Mouse (Mus musculus): Measurements from ENCODE around the gene Tctex1d1. TPM values are rescaled to one million over a fixed set of nuclear protein-coding genes. Genes with fewer than 3 reads are reported as not detected.

Gene Tctex1d1
- polyA plus RNA-seq, 1 experiment from 2014 or later: 1.2 TPM

- WGBS: 59% methylated on average over 3 of the region's 3 CpGs
- DNase-seq (ENCODE audit: low spot score) (no peak), ATAC-seq (ENCODE audit: low read depth) (no peak)
- H3K4me2 ChIP-seq (ENCODE audit: low read depth, low read length): no peak overlapping the region
- H3K27ac ChIP-seq (replicated peaks; ENCODE audit: low read depth, low read length): no peak overlapping the region
- no peak overlapping the region for H3K9ac ChIP-seq (ENCODE audit: low read depth, low read length)
- H3K9me3 ChIP-seq (ENCODE audit: control insufficient read depth, low read length): no peaks in the 10 kb centered on the region
- no peaks in the 10 kb centered on the region for H3K4me1 ChIP-seq (ENCODE audit: control insufficient read depth, insufficient read depth, low read length)
- no peaks in the 10 kb centered on the region for H3K36me3 ChIP-seq (ENCODE audit: control insufficient read depth, insufficient read depth, low read length)
- H3K4me3 ChIP-seq (ENCODE audit: low read depth, low read length): no peak overlapping the region
- H3K27me3 ChIP-seq (replicated peaks; ENCODE audit: control insufficient read depth, insufficient read depth, low read length): no peaks in the 10 kb centered on the region
Observed at GRCm38 (mm10) chr4:102964174-102964573, 14.2 kb upstream of the Tctex1d1 start.

GRCm38 (mm10) chr4:102967811-102968210 lies 10.6 kb upstream of the Tctex1d1 start:
- no peaks in the 10 kb centered on the region for H3K36me3 ChIP-seq (ENCODE audit: control insufficient read depth, insufficient read depth, low read length)
- H3K4me3 ChIP-seq (ENCODE audit: low read depth, low read length): no peak overlapping the region
- no peaks in the 10 kb centered on the region for H3K27me3 ChIP-seq (replicated peaks; ENCODE audit: control insufficient read depth, insufficient read depth, low read length)
- no peak overlapping the region for H3K4me2 ChIP-seq (ENCODE audit: low read depth, low read length)
- no peaks in the 10 kb centered on the region for H3K9me3 ChIP-seq (ENCODE audit: control insufficient read depth, low read length)
- H3K4me1 ChIP-seq (ENCODE audit: control insufficient read depth, insufficient read depth, low read length): no peaks in the 10 kb centered on the region
- no peak overlapping the region for H3K9ac ChIP-seq (ENCODE audit: low read depth, low read length)
- ATAC-seq (ENCODE audit: low read depth): no peak
- H3K27ac ChIP-seq (replicated peaks; ENCODE audit: low read depth, low read length): no peak overlapping the region
- DNase-seq (ENCODE audit: low spot score): no peak
- 81% methylated on average over 15 of the region's 15 CpGs for WGBS

- DNase-seq (ENCODE audit: low spot score): no peak
- H3K27ac ChIP-seq (replicated peaks; ENCODE audit: low read depth, low read length): no peak overlapping the region
- no peak overlapping the region for H3K4me3 ChIP-seq (ENCODE audit: low read depth, low read length)
- no peaks in the 10 kb centered on the region for H3K27me3 ChIP-seq (replicated peaks; ENCODE audit: control insufficient read depth, insufficient read depth, low read length)
- H3K36me3 ChIP-seq (ENCODE audit: control insufficient read depth, insufficient read depth, low read length): no peaks in the 10 kb centered on the region
- no peak overlapping the region for H3K9ac ChIP-seq (ENCODE audit: low read depth, low read length)
- H3K9me3 ChIP-seq (ENCODE audit: control insufficient read depth, low read length): no peaks in the 10 kb centered on the region
- no peaks in the 10 kb centered on the region for H3K4me1 ChIP-seq (ENCODE audit: control insufficient read depth, insufficient read depth, low read length)
- 84% methylated on average over 5 of the region's 5 CpGs for WGBS
- H3K4me2 ChIP-seq (ENCODE audit: low read depth, low read length): no peak overlapping the region
- no peak for ATAC-seq (ENCODE audit: low read depth)
Observed at GRCm38 (mm10) chr4:102969599-102969998, 8.8 kb upstream of the Tctex1d1 start.

- WGBS: 57% methylated on average over 5 of the region's 5 CpGs
- DNase-seq (ENCODE audit: low spot score): no peak
Observed at GRCm38 (mm10) chr4:102971159-102971558, 7.2 kb upstream of the Tctex1d1 start.

GRCm38 (mm10) chr4:102972071-102972470 lies 6.3 kb upstream of the Tctex1d1 start:
- WGBS: 65% methylated on average over 3 of the region's 3 CpGs
- Histone ChIP-seq H3K27ac (replicated peaks; ENCODE audit: low read depth, low read length) (no peak overlapping the region), H3K4me1 (ENCODE audit: control insufficient read depth, insufficient read depth, low read length) (no peaks in the 10 kb centered on the region), H3K4me3 (ENCODE audit: low read depth, low read length) (no peak overlapping the region), H3K9me3 (ENCODE audit: control insufficient read depth, low read length) (no peaks in the 10 kb centered on the region), H3K4me2 (ENCODE audit: low read depth, low read length) (no peak overlapping the region), H3K36me3 (ENCODE audit: control insufficient read depth, insufficient read depth, low read length) (no peaks in the 10 kb centered on the region), H3K9ac (ENCODE audit: low read depth, low read length) (no peak overlapping the region), H3K27me3 (replicated peaks; ENCODE audit: control insufficient read depth, insufficient read depth, low read length) (no peaks in the 10 kb centered on the region; the same call in 1 of the 2 replicates)
- no peak for ATAC-seq (ENCODE audit: low read depth)
- no peak for DNase-seq (ENCODE audit: low spot score)

More at GRCm38 (mm10) chr4:102971159-102971558, 7.2 kb upstream of the Tctex1d1 start:
- Histone ChIP-seq H3K4me1 (ENCODE audit: control insufficient read depth, insufficient read depth, low read length) (no peaks in the 10 kb centered on the region), H3K9ac (ENCODE audit: low read depth, low read length) (no peak overlapping the region), H3K9me3 (ENCODE audit: control insufficient read depth, low read length) (no peaks in the 10 kb centered on the region), H3K36me3 (ENCODE audit: control insufficient read depth, insufficient read depth, low read length) (no peaks in the 10 kb centered on the region), H3K4me2 (ENCODE audit: low read depth, low read length) (no peak overlapping the region), H3K27me3 (replicated peaks; ENCODE audit: control insufficient read depth, insufficient read depth, low read length) (no peaks in the 10 kb centered on the region), H3K4me3 (ENCODE audit: low read depth, low read length) (no peak overlapping the region), H3K27ac (replicated peaks; ENCODE audit: low read depth, low read length) (no peak overlapping the region)
- ATAC-seq (ENCODE audit: low read depth): no peak

- Histone ChIP-seq H3K36me3 (ENCODE audit: control insufficient read depth, insufficient read depth, low read length) (no peaks in the 10 kb centered on the region), H3K4me1 (ENCODE audit: control insufficient read depth, insufficient read depth, low read length) (peaks cover 10% of the 10 kb centered on the region), H3K27me3 (replicated peaks; ENCODE audit: control insufficient read depth, insufficient read depth, low read length) (no peaks in the 10 kb centered on the region; the same call in 1 of the 2 replicates), H3K4me2 (ENCODE audit: low read depth, low read length) (no peak overlapping the region), H3K9me3 (ENCODE audit: control insufficient read depth, low read length) (no peaks in the 10 kb centered on the region), H3K9ac (ENCODE audit: low read depth, low read length) (no peak overlapping the region), H3K27ac (replicated peaks; ENCODE audit: low read depth, low read length) (no peak overlapping the region), H3K4me3 (ENCODE audit: low read depth, low read length) (no peak overlapping the region)
- WGBS: 49% methylated on average over 5 of the region's 5 CpGs
- DNase-seq (ENCODE audit: low spot score): no peak
- ATAC-seq (ENCODE audit: low read depth): no peak
Observed at GRCm38 (mm10) chr4:102974172-102974571, 4.2 kb upstream of the Tctex1d1 start.

GRCm38 (mm10) chr4:102976290-102977275 lies 1.8 kb upstream of the Tctex1d1 start:
- Histone ChIP-seq H3K9ac (ENCODE audit: low read depth, low read length) (no peak overlapping the region), H3K9me3 (ENCODE audit: control insufficient read depth, low read length) (no peaks in the 10 kb centered on the region), H3K4me3 (ENCODE audit: low read depth, low read length) (no peak overlapping the region), H3K4me2 (ENCODE audit: low read depth, low read length) (no peak overlapping the region), H3K27me3 (replicated peaks; ENCODE audit: control insufficient read depth, insufficient read depth, low read length) (no peaks in the 10 kb centered on the region; the same call in 1 of the 2 replicates), H3K27ac (replicated peaks; ENCODE audit: low read depth, low read length) (no peak overlapping the region), H3K36me3 (ENCODE audit: control insufficient read depth, insufficient read depth, low read length) (no peaks in the 10 kb centered on the region), H3K4me1 (ENCODE audit: control insufficient read depth, insufficient read depth, low read length) (peaks cover 10% of the 10 kb centered on the region)
- ATAC-seq (ENCODE audit: low read depth) (no peak), DNase-seq (ENCODE audit: low spot score) (no peak)
- 35% methylated on average over 12 of the region's 12 CpGs for WGBS

GRCm38 (mm10) chr4:102977778-102978321 lies 556 bp upstream of the Tctex1d1 start:
- no peaks in the 10 kb centered on the region; the same call in 1 of the 2 replicates for H3K27me3 ChIP-seq (replicated peaks; ENCODE audit: control insufficient read depth, insufficient read depth, low read length)
- peak overlapping the region; percentile 79 for H3K4me2 ChIP-seq (ENCODE audit: low read depth, low read length)
- H3K27ac ChIP-seq (replicated peaks; ENCODE audit: low read depth, low read length): no peak overlapping the region
- WGBS: 13% methylated on average over 16 of the region's 16 CpGs
- no peak for DNase-seq (ENCODE audit: low spot score)
- no peaks in the 10 kb centered on the region for H3K36me3 ChIP-seq (ENCODE audit: control insufficient read depth, insufficient read depth, low read length)
- H3K4me3 ChIP-seq (ENCODE audit: low read depth, low read length): peak overlapping the region; percentile 37; the same call in 1 of the 2 replicates
- peaks cover 10% of the 10 kb centered on the region for H3K4me1 ChIP-seq (ENCODE audit: control insufficient read depth, insufficient read depth, low read length)
- no peak overlapping the region for H3K9ac ChIP-seq (ENCODE audit: low read depth, low read length)
- no peak for ATAC-seq (ENCODE audit: low read depth)
- H3K9me3 ChIP-seq (ENCODE audit: control insufficient read depth, low read length): no peaks in the 10 kb centered on the region
